Mouse (Mus musculus): ENCODE data around the gene Ltbp1. TPM values are rescaled to one million over a fixed set of nuclear protein-coding genes. Genes with fewer than 3 reads are reported as not detected.

Ltbp1 gene
- total and polyA plus RNA-seq, 3 experiments, result 2.3 to 6.4 (median 2.5) TPM

DNA sequence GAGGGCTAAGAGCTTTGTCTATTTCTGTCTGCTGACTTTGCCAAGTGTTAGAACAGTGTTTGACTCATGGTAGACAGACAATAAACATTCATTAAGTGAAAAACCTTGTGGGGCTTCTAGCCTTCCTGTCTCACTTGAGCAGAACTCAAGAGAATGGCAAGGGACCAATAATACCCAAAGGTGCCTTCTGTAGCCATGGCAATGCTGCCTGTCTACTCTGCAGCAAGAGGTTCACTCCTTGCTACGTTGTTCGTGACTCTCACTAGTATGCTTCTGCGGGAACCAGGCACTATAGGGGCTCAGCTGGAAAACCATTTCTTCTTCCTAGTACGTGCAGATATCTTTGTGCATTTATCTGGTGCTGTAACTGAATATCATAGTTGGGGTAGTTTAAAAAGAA, 205.2 kb downstream of the Ltbp1 start:
- Histone ChIP-seq H3K27me3 (replicated peaks) (no peaks in the 10 kb centered on the region), H3K4me3 (replicated peaks in 1 of 3; ENCODE audit: low read depth in 2 of 3, low read length in 2 of 3, poor library complexity in 1 of 3) (no peak overlapping the region), H3K27ac (ENCODE audit: insufficient read depth, low read depth) (no peak overlapping the region), H3K4me2 (ENCODE audit: insufficient read depth, low read depth, poor library complexity, severe bottlenecking) (no peak overlapping the region), H3K36me3 (replicated peaks in 1 of 2; ENCODE audit: control insufficient read depth in 1 of 2, insufficient read depth in 1 of 2, low read length in 1 of 2) (no peaks in the 10 kb centered on the region), H3K79me2 (replicated peaks; ENCODE audit: control insufficient read depth, extremely low read depth, insufficient read depth, poor library complexity, severe bottlenecking) (no peaks in the 10 kb centered on the region), H3K4me1 (ENCODE audit: control insufficient read depth in 1 of 2, insufficient read depth in 2 of 2) (peaks cover 0 to 1% of the 10 kb centered on the region in 2 experiments; a peak in 1 of 4 replicates), H3K9ac (ENCODE audit: insufficient read depth, low read depth) (no peak overlapping the region), H3K9me3 (replicated peaks; ENCODE audit: low read length) (no peaks in the 10 kb centered on the region)
- in situ Hi-C loops (cut with MboI; ENCODE audit: low pct_ligation_motif_present, low pct_unique_long_range_greater_than_20kb, low sequenced_read_pairs), result no loop called here
- TF ChIP-seq ZC3H11A (IDR thresholded peaks at IDR 0.05; ENCODE audit: low read depth, low read length), result no peak
- TF ChIP-seq JUND (conservative IDR thresholded peaks at IDR 0.05; ENCODE audit: low read depth, low read length), result no peak
- no peak for TF ChIP-seq ELF1 (IDR thresholded peaks at IDR 0.05; ENCODE audit: low read depth, low read length)
- no peak for TF ChIP-seq USF1 (IDR thresholded peaks at IDR 0.05; ENCODE audit: low read depth, low read length)
- no peak for TF ChIP-seq POLR2A (IDR thresholded peaks at IDR 0.05; ENCODE audit: low read depth, low read length)
- TF ChIP-seq CHD2 (IDR thresholded peaks at IDR 0.05; ENCODE audit: low read length), result no peak
- TF ChIP-seq CTCF (conservative IDR thresholded peaks at IDR 0.05 in 1 of 2, IDR thresholded peaks at IDR 0.05 in 1 of 2; ENCODE audit: low read depth in 2 of 2, low read length in 2 of 2), result no peak
- no peak for TF ChIP-seq MXI1 (IDR thresholded peaks at IDR 0.05; ENCODE audit: low read depth, low read length)
- TF ChIP-seq NRF1 (IDR thresholded peaks at IDR 0.05; ENCODE audit: low read depth, low read length), result no peak
- TF ChIP-seq ZMIZ1 (IDR thresholded peaks at IDR 0.05; ENCODE audit: low read depth, low read length), result no peak
- no peak for TF ChIP-seq KAT2A (IDR thresholded peaks at IDR 0.05; ENCODE audit: insufficient replicate concordance, low read length)
- TF ChIP-seq IRF4 (IDR thresholded peaks at IDR 0.05; ENCODE audit: low read depth, low read length), result no peak
- no peak for TF ChIP-seq MAZ (IDR thresholded peaks at IDR 0.05; ENCODE audit: low read depth, low read length)
- TF ChIP-seq MAFK (IDR thresholded peaks at IDR 0.05; ENCODE audit: insufficient replicate concordance, low read length), result no peak
- TF ChIP-seq POLR2AphosphoS2 (IDR thresholded peaks at IDR 0.05; ENCODE audit: low read depth, low read length), result no peak
- no peak for TF ChIP-seq MYC (IDR thresholded peaks at IDR 0.05; ENCODE audit: low read depth, low read length)
- TF ChIP-seq UBTF (IDR thresholded peaks at IDR 0.05; ENCODE audit: low read depth, low read length), result no peak
- DNase-seq (ENCODE audit: extremely low read depth), result no peak
- dilution Hi-C loops (cut with MboI; ENCODE audit: extremely low pct_ligation_motif_present, extremely low pct_unique_long_range_greater_than_20kb, low sequenced_read_pairs), result no loop called here

- Histone ChIP-seq H3K4me1 (ENCODE audit: control insufficient read depth in 1 of 2, insufficient read depth in 2 of 2) (peaks cover 0 to 25% of the 10 kb centered on the region in 2 experiments; a peak in 3 of 4 replicates), H3K4me3 (replicated peaks in 1 of 3; ENCODE audit: low read depth in 2 of 3, low read length in 2 of 3, poor library complexity in 1 of 3) (no peak overlapping the region), H3K36me3 (replicated peaks in 1 of 2; ENCODE audit: control insufficient read depth in 1 of 2, insufficient read depth in 1 of 2, low read length in 1 of 2) (no peaks in the 10 kb centered on the region), H3K4me2 (ENCODE audit: insufficient read depth, low read depth, poor library complexity, severe bottlenecking) (no peak overlapping the region), H3K9ac (ENCODE audit: insufficient read depth, low read depth) (no peak overlapping the region), H3K9me3 (replicated peaks; ENCODE audit: low read length) (no peaks in the 10 kb centered on the region), H3K27me3 (replicated peaks) (no peaks in the 10 kb centered on the region), H3K27ac (ENCODE audit: insufficient read depth, low read depth) (no peak overlapping the region), H3K79me2 (replicated peaks; ENCODE audit: control insufficient read depth, extremely low read depth, insufficient read depth, poor library complexity, severe bottlenecking) (no peaks in the 10 kb centered on the region)
- TF ChIP-seq TCF12 (IDR thresholded peaks at IDR 0.05; ENCODE audit: low read depth, low read length) (no peak), RCOR1 (conservative IDR thresholded peaks at IDR 0.05; ENCODE audit: low read depth, low read length) (no peak), PAX5 (IDR thresholded peaks at IDR 0.05; ENCODE audit: low read length) (no peak), GABPA (IDR thresholded peaks at IDR 0.05; ENCODE audit: insufficient replicate concordance, low read depth, low read length) (no peak), KAT2A (IDR thresholded peaks at IDR 0.05; ENCODE audit: insufficient replicate concordance, low read length) (no peak), NELFE (IDR thresholded peaks at IDR 0.05; ENCODE audit: low read depth, low read length) (no peak), MAFK (IDR thresholded peaks at IDR 0.05; ENCODE audit: insufficient replicate concordance, low read length) (no peak), ZMIZ1 (IDR thresholded peaks at IDR 0.05; ENCODE audit: low read depth, low read length) (no peak), UBTF (IDR thresholded peaks at IDR 0.05; ENCODE audit: low read depth, low read length) (no peak), SMC3 (IDR thresholded peaks at IDR 0.05; ENCODE audit: low read depth, low read length) (no peak), NRF1 (IDR thresholded peaks at IDR 0.05; ENCODE audit: low read depth, low read length) (no peak), ZKSCAN1 (IDR thresholded peaks at IDR 0.05; ENCODE audit: borderline replicate concordance, low read depth, low read length) (no peak), MYC (IDR thresholded peaks at IDR 0.05; ENCODE audit: low read depth, low read length) (no peak), USF1 (IDR thresholded peaks at IDR 0.05; ENCODE audit: low read depth, low read length) (no peak), ZC3H11A (IDR thresholded peaks at IDR 0.05; ENCODE audit: low read depth, low read length) (no peak), CHD1 (IDR thresholded peaks at IDR 0.05; ENCODE audit: low read depth, low read length) (no peak), MXI1 (IDR thresholded peaks at IDR 0.05; ENCODE audit: low read depth, low read length) (no peak), POLR2A (IDR thresholded peaks at IDR 0.05; ENCODE audit: low read depth, low read length) (no peak), HCFC1 (IDR thresholded peaks at IDR 0.05; ENCODE audit: low read depth, low read length) (no peak)
- DNase-seq (ENCODE audit: extremely low read depth), result no peak
- dilution Hi-C loops (cut with MboI; ENCODE audit: extremely low pct_ligation_motif_present, extremely low pct_unique_long_range_greater_than_20kb, low sequenced_read_pairs), result no loop called here
- in situ Hi-C loops (cut with MboI; ENCODE audit: low pct_ligation_motif_present, low pct_unique_long_range_greater_than_20kb, low sequenced_read_pairs), result no loop called here
Measured at GRCm38 (mm10) chr17:75216362-75216761, 211.0 kb downstream of the Ltbp1 start.

Data from CH12.LX (cell line).